Comparison of ENCODE assay signal across 10 mouse cellular contexts in genomic region chr7:114316361-114316871, GRCm38 (mm10). TPM values are rescaled to one million over a fixed set of nuclear protein-coding genes. Genes with fewer than 3 reads are reported as not detected.
DNase-seq lines count a peak whose midpoint lies in the region; TF ChIP-seq lines count a peak whose summit lies in the region.
"Had no signal": no experiment of that assay in that cellular context is flagged by ENCODE, and none has a peak within 500 bp of the region (broad histone marks: within the 10 kb centered on the region; RNA-seq: fewer than 3 reads in every experiment).

No protein-coding gene starts in this region.

- H3K27me3 ChIP-seq in megakaryocyte, embryonic 14.5 days (replicated peaks): no peaks in the 10 kb centered on the region

- H3K36me3 ChIP-seq in megakaryocyte, embryonic 14.5 days (replicated peaks; ENCODE audit: low read length): no peaks in the 10 kb centered on the region

- no peak for DNase-seq in layer of hippocampus, adult 2 months (ENCODE audit: low spot score in 2 of 2)
- DNase-seq in layer of hippocampus, adult 8-10 months (ENCODE audit: low spot score in 2 of 2): no peak
- peak; percentile 60 to 64 for DNase-seq in B cell, adult 2 months
- peak; percentile 32 for DNase-seq in R1 (ENCODE audit: low read depth, low spot score)
- no peak for DNase-seq in kidney, postnatal 25 days
- DNase-seq in cerebellum, adult 11 months: no peak
- DNase-seq in urinary bladder, adult 18-20 months (ENCODE audit: low spot score in 2 of 2): no peak
- DNase-seq: kidney, adult 8-10 months; lung, adult 18-20 months had no signal

- peaks cover 68% of the 10 kb centered on the region for H3K4me1 ChIP-seq in megakaryocyte, embryonic 14.5 days

- H3K9me3 ChIP-seq in megakaryocyte, embryonic 14.5 days: no peaks in the 10 kb centered on the region

- H3K4me3 ChIP-seq in layer of hippocampus, adult 2 months: no peak overlapping the region
- peak overlapping the region; percentile 40 for H3K4me3 ChIP-seq in megakaryocyte, embryonic 14.5 days (replicated peaks)

- no peak for TF ChIP-seq CTCF in layer of hippocampus, adult 2 months (conservative IDR thresholded peaks at IDR 0.05)

- peak overlapping the region; percentile 69 for H3K27ac ChIP-seq in layer of hippocampus, adult 2 months

RNA-seq across cellular contexts. Expression of gene Psma1, which starts 40.5 kb away (rescaled TPM):
- total RNA-seq in layer of hippocampus, adult 2 months (2021): 100 to 1,000 TPM; 110 to 117 TPM
- total RNA-seq in layer of hippocampus, adult 8-10 months (2022): 100 to 1,000 TPM; 118 to 124 (median 118) TPM
- 1.9 and 4.9 TPM in 2 replicates for polyA plus RNA-seq in megakaryocyte, embryonic 14.5 days (2012; ENCODE audit: insufficient read depth, low replicate concordance)

Comparison
In these comparisons a context has a peak if more than half of its experiments do, and no peak if none do; other contexts are left out.
1. DNase-seq: peak in B cell, adult 2 months (2 of 2) and R1 (single experiment); none in layer of hippocampus, adult 2 months (0 of 2), layer of hippocampus, adult 8-10 months (0 of 2), kidney, postnatal 25 days (0 of 2), cerebellum, adult 11 months (single experiment) and urinary bladder, adult 18-20 months (0 of 2).